ENCODE assay signal across 21 mouse cellular contexts in the genomic region with DNA sequence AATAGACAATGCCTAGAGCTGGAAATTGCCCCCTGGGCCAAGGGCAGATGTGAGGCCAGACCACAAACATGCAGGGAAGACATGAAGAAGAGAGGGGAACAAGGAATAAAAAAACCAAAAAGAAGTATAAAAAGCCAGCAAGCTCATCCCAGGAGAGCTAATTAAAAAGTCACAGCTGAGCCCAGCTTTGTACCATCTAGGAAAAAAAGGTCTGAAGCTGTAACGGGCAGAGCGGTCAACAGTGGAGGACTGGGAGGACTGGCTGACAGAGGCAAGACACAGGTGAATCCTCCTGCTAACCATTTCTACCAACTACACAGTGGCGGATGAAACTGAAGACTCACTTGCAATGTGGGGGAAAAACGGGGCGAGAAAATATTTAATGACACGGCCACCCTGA. TPM values are rescaled to one million over a fixed set of nuclear protein-coding genes. Genes with fewer than 3 reads are reported as not detected.
A peak's percentile ranks its signal among the peaks of the same experiment; 100 is the strongest.
DNase-seq lines count a peak whose midpoint lies in the region; ATAC-seq and TF ChIP-seq lines count a peak whose summit lies in the region.
"Had no signal": no experiment of that assay in that cellular context is flagged by ENCODE, and none has a peak within 500 bp of the region (broad histone marks: within the 10 kb centered on the region; RNA-seq: fewer than 3 reads in every experiment).

No protein-coding gene starts in this region.

- peak; percentile 65 for ATAC-seq in midbrain, embryonic 12.5 days (ENCODE audit: low FRiP score, low read depth)
- ATAC-seq in midbrain, embryonic 11.5 days (ENCODE audit: low FRiP score) = no peak
- ATAC-seq in midbrain, embryonic 14.5 days (ENCODE audit: low FRiP score, low TSS enrichment) = peak; percentile 37; the same call in 1 of the 2 replicates
- no peak for ATAC-seq in midbrain, postnatal 0 days (ENCODE audit: low FRiP score)
- ATAC-seq: forebrain, embryonic 13.5 days; forebrain, embryonic 15.5 days had no signal

- no peak for TF ChIP-seq POLR2A in brain, embryonic 14.5 days (IDR thresholded peaks at IDR 0.05; ENCODE audit: borderline replicate concordance, extremely low read depth, insufficient read depth, insufficient read length, poor library complexity, severe bottlenecking)

- no peaks in the 10 kb centered on the region for H3K9me3 ChIP-seq in midbrain, embryonic 12.5 days
- H3K9me3 ChIP-seq in midbrain, embryonic 11.5 days (ENCODE audit: control insufficient read depth, low read length) = no peaks in the 10 kb centered on the region
- H3K9me3 ChIP-seq in midbrain, embryonic 14.5 days (ENCODE audit: control insufficient read depth, low read length) = no peaks in the 10 kb centered on the region
- H3K9me3 ChIP-seq in midbrain, postnatal 0 days (ENCODE audit: low read length) = no peaks in the 10 kb centered on the region
- H3K9me3 ChIP-seq: embryonic facial prominence, embryonic 10.5 days; embryonic facial prominence, embryonic 12.5 days; forebrain, embryonic 13.5 days; forebrain, embryonic 15.5 days had no signal

- no peak overlapping the region for H3K4me3 ChIP-seq in midbrain, embryonic 12.5 days
- H3K4me3 ChIP-seq in midbrain, embryonic 11.5 days (ENCODE audit: low read depth, low read length) = no peak overlapping the region
- H3K4me3 ChIP-seq in midbrain, embryonic 14.5 days (replicated peaks; ENCODE audit: low read depth, low read length) = no peak overlapping the region
- no peak overlapping the region for H3K4me3 ChIP-seq in midbrain, postnatal 0 days (ENCODE audit: low read depth, low read length)
- H3K4me3 ChIP-seq: embryonic facial prominence, embryonic 10.5 days; embryonic facial prominence, embryonic 12.5 days; forebrain, embryonic 13.5 days; forebrain, embryonic 15.5 days had no signal

- H3K4me2 ChIP-seq in midbrain, embryonic 12.5 days (replicated peaks) = no peak overlapping the region
- no peak overlapping the region for H3K4me2 ChIP-seq in midbrain, embryonic 11.5 days
- no peak overlapping the region for H3K4me2 ChIP-seq in midbrain, embryonic 14.5 days (ENCODE audit: low read length)
- H3K4me2 ChIP-seq in midbrain, postnatal 0 days (ENCODE audit: low read depth, low read length, poor library complexity, severe bottlenecking) = no peak overlapping the region
- H3K4me2 ChIP-seq: embryonic facial prominence, embryonic 12.5 days; forebrain, embryonic 13.5 days; forebrain, embryonic 15.5 days had no signal

- H3K27me3 ChIP-seq in midbrain, embryonic 12.5 days = no peaks in the 10 kb centered on the region
- H3K27me3 ChIP-seq in midbrain, embryonic 11.5 days (ENCODE audit: control insufficient read depth, insufficient read depth, low read length) = no peaks in the 10 kb centered on the region
- H3K27me3 ChIP-seq in midbrain, embryonic 14.5 days (ENCODE audit: control insufficient read depth, insufficient read depth, low read length) = no peaks in the 10 kb centered on the region
- H3K27me3 ChIP-seq in midbrain, postnatal 0 days (ENCODE audit: insufficient read depth, low read length) = no peaks in the 10 kb centered on the region
- H3K27me3 ChIP-seq: embryonic facial prominence, embryonic 12.5 days; forebrain, embryonic 13.5 days; forebrain, embryonic 15.5 days had no signal

- no peaks in the 10 kb centered on the region for H3K36me3 ChIP-seq in midbrain, embryonic 12.5 days
- H3K36me3 ChIP-seq in midbrain, embryonic 11.5 days (ENCODE audit: control insufficient read depth, insufficient read depth, low read length) = no peaks in the 10 kb centered on the region
- H3K36me3 ChIP-seq in midbrain, embryonic 14.5 days (ENCODE audit: control insufficient read depth, insufficient read depth, low read length) = no peaks in the 10 kb centered on the region
- no peaks in the 10 kb centered on the region for H3K36me3 ChIP-seq in midbrain, postnatal 0 days (ENCODE audit: insufficient read depth, low read length)
- H3K36me3 ChIP-seq: embryonic facial prominence, embryonic 10.5 days; embryonic facial prominence, embryonic 12.5 days; forebrain, embryonic 15.5 days had no signal

- H3K4me1 ChIP-seq in midbrain, embryonic 12.5 days = peaks cover 4% of the 10 kb centered on the region; the same call in 1 of the 2 replicates
- no peaks in the 10 kb centered on the region for H3K4me1 ChIP-seq in midbrain, embryonic 11.5 days (ENCODE audit: control insufficient read depth, insufficient read depth, low read length)
- H3K4me1 ChIP-seq in midbrain, embryonic 14.5 days (ENCODE audit: control insufficient read depth, insufficient read depth, low read length) = no peaks in the 10 kb centered on the region
- no peaks in the 10 kb centered on the region for H3K4me1 ChIP-seq in midbrain, postnatal 0 days (ENCODE audit: insufficient read depth, low read length)
- H3K4me1 ChIP-seq: embryonic facial prominence, embryonic 10.5 days; embryonic facial prominence, embryonic 12.5 days; forebrain, embryonic 13.5 days; forebrain, embryonic 15.5 days had no signal

- 78% methylated on average over 6 of the region's 6 CpGs for WGBS in midbrain, embryonic 12.5 days
- WGBS in midbrain, embryonic 11.5 days = 84% methylated on average over 6 of the region's 6 CpGs
- WGBS in midbrain, embryonic 14.5 days = 68% methylated on average over 6 of the region's 6 CpGs
- 70% methylated on average over 6 of the region's 6 CpGs for WGBS in midbrain, postnatal 0 days

- no peak for DNase-seq in midbrain, embryonic 11.5 days (ENCODE audit: low spot score, missing footprints)
- peak; percentile 67 for DNase-seq in midbrain, embryonic 14.5 days
- DNase-seq in midbrain, postnatal 0 days (ENCODE audit: low spot score) = no peak
- DNase-seq in brain, embryonic 14.5 days (ENCODE audit: low read depth) = peak; percentile 59
- no peak for DNase-seq in thymus, postnatal 4 days
- DNase-seq: adrenal gland, adult 2 months; adrenal gland, postnatal 10 days; adrenal gland, postnatal 25 days; cerebellum, adult 11-12 months; cerebellum, adult 2 months; cerebellum, adult 9-10 months; cerebellum, postnatal 10 days; cerebellum, postnatal 25 days had no signal

- no peak overlapping the region for H3K9ac ChIP-seq in midbrain, embryonic 12.5 days (replicated peaks)
- H3K9ac ChIP-seq in midbrain, embryonic 11.5 days (ENCODE audit: low read length) = no peak overlapping the region
- H3K9ac ChIP-seq in midbrain, embryonic 14.5 days (replicated peaks; ENCODE audit: low read length) = no peak overlapping the region
- no peak overlapping the region for H3K9ac ChIP-seq in midbrain, postnatal 0 days (replicated peaks; ENCODE audit: low read length, poor library complexity, severe bottlenecking)
- H3K9ac ChIP-seq: embryonic facial prominence, embryonic 12.5 days; forebrain, embryonic 13.5 days; forebrain, embryonic 15.5 days had no signal

- no peak overlapping the region for H3K27ac ChIP-seq in midbrain, embryonic 12.5 days (replicated peaks)
- no peak overlapping the region for H3K27ac ChIP-seq in midbrain, embryonic 11.5 days (ENCODE audit: low read depth, low read length)
- 0 out of 2 replicates have a peak overlapping the region, but pooled peaks have one; percentile 26 for H3K27ac ChIP-seq in midbrain, embryonic 14.5 days (replicated peaks; ENCODE audit: low read depth, low read length)
- no peak overlapping the region for H3K27ac ChIP-seq in midbrain, postnatal 0 days (ENCODE audit: low read depth, low read length)
- H3K27ac ChIP-seq: embryonic facial prominence, embryonic 10.5 days; embryonic facial prominence, embryonic 12.5 days; forebrain, embryonic 13.5 days; forebrain, embryonic 15.5 days had no signal

- no peak for TF ChIP-seq CTCF in midbrain, postnatal 0 days (IDR thresholded peaks at IDR 0.05)
- TF ChIP-seq CTCF in brain, embryonic 14.5 days (IDR thresholded peaks at IDR 0.05; ENCODE audit: borderline replicate concordance, extremely low read depth, insufficient read depth, insufficient read length) = no peak

RNA-seq across cellular contexts. Expression of a gene that starts 19.9 kb away (rescaled TPM):
- polyA plus RNA-seq in midbrain, embryonic 12.5 days (2016; fragmentation: Nextera tagmentation; extraction: Ambion mirVana) = 0.94 and 0.98 TPM in 2 replicates
- 0.67 and 0.81 TPM in 2 replicates for polyA plus RNA-seq in midbrain, embryonic 11.5 days (2014; fragmentation: Nextera tagmentation; extraction: Ambion mirVana)
- polyA plus RNA-seq in midbrain, embryonic 14.5 days (2014; fragmentation: Nextera tagmentation; extraction: Ambion mirVana) = 1.3 and 2.1 TPM in 2 replicates
- 4.5 and 4.6 TPM in 2 replicates for total RNA-seq in midbrain, postnatal 0 days (2014; rRNA removed)
- polyA plus RNA-seq in midbrain, postnatal 0 days (2015; fragmentation: Nextera tagmentation; extraction: Ambion mirVana) = 1.4 and 1.7 TPM in 2 replicates
- 1.5 and 1.9 TPM in 2 replicates for polyA plus RNA-seq in brain, embryonic 14.5 days (2012; rRNA removed)
- total RNA-seq: ES-E14, MEL had no signal
- polyA plus RNA-seq: C2C12 had no signal

Comparison
In these comparisons a context has a peak if more than half of its experiments do, and no peak if none do; other contexts are left out.
1. ATAC-seq: peak in midbrain, embryonic 12.5 days (single experiment) and midbrain, embryonic 14.5 days (single experiment); none in midbrain, embryonic 11.5 days (single experiment) and midbrain, postnatal 0 days (single experiment).
2. DNase-seq: peak in midbrain, embryonic 14.5 days (single experiment) and brain, embryonic 14.5 days (single experiment); none in midbrain, embryonic 11.5 days (single experiment), midbrain, postnatal 0 days (single experiment) and thymus, postnatal 4 days (single experiment).